Mouse (Mus musculus) intestine, embryonic 16.5 days (tissue): ENCODE results near the gene Cdc42ep3. TPM values are rescaled to one million over a fixed set of nuclear protein-coding genes. Genes with fewer than 3 reads are reported as not detected.

ENCODE experiments used
- ATAC-seq: fragments of 200-750 bp; cut with Nextera tagmentation; 2 replicates; pipeline ENCODE4 v1.8.0; 2017; ENCODE audit warnings: moderate TSS enrichment, moderate library complexity
- H3K27ac ChIP-seq: fragments of 300-500 bp; sonication (generic); 2 replicates; pipeline ENCODE4 v1.5.1; 2014; ENCODE audit warnings: mild to moderate bottlenecking, low read length
- H3K27me3 ChIP-seq: fragments of 300-500 bp; sonication (generic); replicated peaks from 2 replicates; pipeline ENCODE4 v1.6.1; 2014; ENCODE audit warnings: low read length, control low read depth, mixed read lengths; ENCODE audit not compliant: control insufficient read depth, insufficient read depth
- H3K36me3 ChIP-seq: fragments of 300-500 bp; sonication (generic); 2 replicates; pipeline ENCODE4 v1.6.1; 2014; ENCODE audit warnings: low read length, control low read depth; ENCODE audit not compliant: control insufficient read depth, insufficient read depth
- H3K4me1 ChIP-seq: fragments of 300-500 bp; sonication (generic); 2 replicates; pipeline ENCODE4 v1.6.1; 2014; ENCODE audit warnings: low read length, control low read depth, mixed read lengths; ENCODE audit not compliant: control insufficient read depth, insufficient read depth
- H3K4me2 ChIP-seq: fragments of 300-500 bp; sonication (generic); 2 replicates; pipeline ENCODE4 v1.6.1; 2014; ENCODE audit warnings: low read depth, low read length, control low read depth
- H3K4me3 ChIP-seq: fragments of 300-500 bp; sonication (generic); 2 replicates; pipeline ENCODE4 v1.5.1; 2014; ENCODE audit warnings: mild to moderate bottlenecking, low read length
- H3K9ac ChIP-seq: fragments of 300-500 bp; sonication (generic); 2 replicates; pipeline ENCODE4 v1.6.1; 2014; ENCODE audit warnings: low read depth, low read length
- H3K9me3 ChIP-seq: fragments of 300-500 bp; sonication (generic); 2 replicates; pipeline ENCODE4 v1.6.1; 2016; ENCODE audit warnings: low read length, control low read depth; ENCODE audit not compliant: control insufficient read depth
- WGBS: fragments of 180-500 bp; shearing (Covaris S2); extraction: QIAGEN DNeasy Blood & Tissue Kit; methylation state at CpG from one replicate; pipeline ENCODE4 v1.1.7; 2014; 5-methylcytosine and 5-hydroxymethylcytosine counted together
- polyA plus RNA-seq: library from polyadenylated mRNA; unstranded; fragments of >200 nt; fragmentation: Nextera tagmentation; extraction: Ambion mirVana; gene quantifications from 2 replicates; pipeline ENCODE4 v1.2.1, GENCODE M21; 2015

Cdc42ep3 gene
- polyA plus RNA-seq, 1 experiment from 2014 or later = 41.7 TPM

DNA sequence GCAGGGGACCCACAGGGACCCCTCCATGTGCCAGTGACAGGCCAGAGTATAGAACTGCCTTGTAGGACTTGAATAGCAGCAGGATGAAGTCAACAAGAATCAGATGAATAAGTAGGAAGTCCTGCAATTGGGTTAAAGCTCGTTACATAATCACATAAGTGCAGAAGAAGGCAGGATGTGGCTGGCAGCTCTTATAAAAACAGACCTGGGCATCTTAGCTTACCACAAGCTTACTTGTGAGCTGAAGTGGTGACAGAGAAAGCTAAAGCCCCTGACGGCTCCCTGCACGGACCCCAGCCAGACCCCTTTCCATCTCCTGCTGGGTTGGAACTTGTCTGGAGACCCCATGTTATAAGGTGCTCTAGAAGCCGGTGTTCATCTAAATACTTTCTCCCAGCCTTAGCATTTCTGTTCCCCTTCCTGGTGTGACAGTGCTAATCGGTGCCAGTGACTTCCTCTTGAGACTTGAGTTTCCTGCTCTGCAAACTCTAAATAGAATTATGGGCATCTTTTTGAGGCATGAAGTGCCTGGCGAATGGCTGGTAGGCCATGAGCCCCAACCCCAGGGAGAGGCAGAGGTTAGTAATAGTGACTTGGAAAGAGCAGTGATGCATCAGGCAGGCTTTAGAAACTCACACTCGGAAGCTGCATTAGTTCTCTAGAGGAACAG, 6.8 kb downstream of the Cdc42ep3 start:
- no peak overlapping the region for H3K27ac ChIP-seq
- H3K4me1 ChIP-seq = 0 out of 2 replicates have a peak, but pooled peaks cover 3% of the 10 kb centered on the region
- 83% methylated on average over 7 of the region's 7 CpGs for WGBS
- H3K9me3 ChIP-seq = no peaks in the 10 kb centered on the region
- no peaks in the 10 kb centered on the region for H3K36me3 ChIP-seq
- H3K9ac ChIP-seq = no peak overlapping the region
- H3K4me2 ChIP-seq = no peak overlapping the region
- no peaks in the 10 kb centered on the region for H3K27me3 ChIP-seq
- no peak overlapping the region for H3K4me3 ChIP-seq
- ATAC-seq = no peak

DNA sequence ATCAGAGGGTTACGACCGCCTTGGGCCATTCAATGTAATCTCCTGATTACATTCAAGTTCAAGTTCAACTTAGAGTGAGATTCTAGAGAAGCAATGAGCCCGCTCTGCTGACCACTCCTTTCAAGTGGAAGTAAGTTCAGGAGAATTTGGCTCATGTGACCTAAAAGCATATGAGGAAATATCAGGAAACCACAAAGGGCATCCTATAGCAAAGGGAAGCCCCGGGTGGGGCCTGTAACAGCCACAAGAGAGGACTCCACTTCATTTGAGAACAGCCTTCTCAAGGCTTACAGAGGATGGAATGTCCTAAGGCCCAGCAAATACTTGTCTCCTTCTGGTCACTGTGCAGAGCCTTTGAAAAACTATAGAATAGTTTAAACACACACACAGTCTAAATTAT, 7.6 kb downstream of the Cdc42ep3 start:
- 70% methylated on average over 4 of the region's 4 CpGs for WGBS

DNA sequence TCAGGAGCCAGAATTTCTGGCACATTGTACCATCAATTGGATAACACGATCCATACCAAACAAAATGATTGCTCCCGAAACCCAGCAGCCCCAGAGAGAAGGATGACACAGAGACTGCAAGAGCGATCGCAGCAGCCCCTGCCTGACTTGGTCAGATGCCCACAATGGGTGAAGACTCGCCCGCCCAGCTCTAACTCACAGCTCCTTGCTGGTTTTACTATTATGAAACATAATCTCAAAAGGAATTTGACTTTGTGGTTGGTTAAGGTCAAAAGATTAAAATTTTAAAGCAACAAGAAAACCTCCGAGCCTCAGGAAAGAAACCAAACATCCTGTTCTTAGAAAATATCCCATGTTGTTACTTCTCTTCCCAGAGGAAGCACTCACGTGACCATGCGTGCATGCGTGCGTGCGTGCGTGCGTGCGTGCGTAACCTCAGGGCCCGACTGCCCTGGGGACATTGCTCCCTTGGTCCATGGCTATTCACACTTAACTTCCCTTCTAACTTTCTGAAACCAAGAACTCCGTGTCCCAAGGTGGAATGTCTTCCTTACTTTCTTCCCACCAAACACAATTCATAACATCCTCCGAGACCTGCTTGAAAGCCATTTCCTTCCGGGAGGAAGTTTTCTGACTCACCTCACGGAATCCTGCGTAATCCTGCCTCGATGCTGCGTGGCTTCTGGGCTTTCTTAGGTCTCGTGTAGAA, 9.7 kb downstream of the Cdc42ep3 start:
- 90% methylated on average over 25 of the region's 25 CpGs for WGBS
- no peak for ATAC-seq

More for the DNA sequence above, 7.6 kb downstream of the Cdc42ep3 start:
- Histone ChIP-seq H3K4me3 (no peak overlapping the region), H3K27me3 (no peaks in the 10 kb centered on the region), H3K36me3 (no peaks in the 10 kb centered on the region), H3K9ac (no peak overlapping the region), H3K4me1 (0 out of 2 replicates have a peak, but pooled peaks cover 3% of the 10 kb centered on the region), H3K4me2 (no peak overlapping the region), H3K9me3 (no peaks in the 10 kb centered on the region), H3K27ac (no peak overlapping the region)
- ATAC-seq = no peak

DNA sequence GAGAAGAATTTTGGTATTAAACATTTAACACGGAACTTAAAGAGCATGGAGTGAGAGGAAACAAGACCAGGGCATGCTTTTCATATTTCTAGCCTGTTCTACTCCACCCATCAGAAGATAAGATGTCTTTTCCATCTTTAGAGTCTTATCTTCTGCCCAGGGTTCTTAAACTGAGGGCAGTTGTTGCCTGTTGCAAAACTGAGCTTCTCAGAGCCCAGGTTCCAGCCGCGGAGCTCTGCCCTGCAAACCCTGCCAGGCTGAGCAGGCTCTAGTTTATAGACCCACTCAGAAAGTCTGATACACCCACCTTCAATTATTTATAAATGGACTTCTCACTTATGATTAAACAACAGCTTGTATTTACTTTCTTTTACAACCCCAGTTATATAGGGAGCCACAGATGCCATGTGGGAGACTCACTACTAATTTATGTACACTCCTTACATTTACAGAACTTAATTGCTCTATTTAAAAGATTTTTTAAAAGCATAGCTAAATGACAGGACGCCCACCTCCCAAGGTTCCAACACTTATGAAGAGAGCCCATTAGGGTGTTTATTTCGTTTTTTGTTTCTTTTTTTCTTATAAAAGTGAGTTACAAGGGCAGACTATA, 11.5 kb downstream of the Cdc42ep3 start:
- no peaks in the 10 kb centered on the region for H3K36me3 ChIP-seq
- ATAC-seq = no peak
- H3K27me3 ChIP-seq = no peaks in the 10 kb centered on the region
- no peaks in the 10 kb centered on the region for H3K9me3 ChIP-seq
- H3K4me3 ChIP-seq = no peak overlapping the region
- H3K27ac ChIP-seq = no peak overlapping the region
- 0 out of 2 replicates have a peak, but pooled peaks cover under 1% of the 10 kb centered on the region for H3K4me1 ChIP-seq
- H3K9ac ChIP-seq = no peak overlapping the region
- 59% methylated on average over 5 of the region's 5 CpGs for WGBS
- no peak overlapping the region for H3K4me2 ChIP-seq

More for the DNA sequence above, 9.7 kb downstream of the Cdc42ep3 start:
- Histone ChIP-seq H3K4me2 (no peak overlapping the region), H3K9ac (no peak overlapping the region), H3K36me3 (no peaks in the 10 kb centered on the region), H3K4me3 (no peak overlapping the region), H3K27ac (no peak overlapping the region), H3K9me3 (no peaks in the 10 kb centered on the region), H3K4me1 (no peaks in the 10 kb centered on the region), H3K27me3 (no peaks in the 10 kb centered on the region)

DNA sequence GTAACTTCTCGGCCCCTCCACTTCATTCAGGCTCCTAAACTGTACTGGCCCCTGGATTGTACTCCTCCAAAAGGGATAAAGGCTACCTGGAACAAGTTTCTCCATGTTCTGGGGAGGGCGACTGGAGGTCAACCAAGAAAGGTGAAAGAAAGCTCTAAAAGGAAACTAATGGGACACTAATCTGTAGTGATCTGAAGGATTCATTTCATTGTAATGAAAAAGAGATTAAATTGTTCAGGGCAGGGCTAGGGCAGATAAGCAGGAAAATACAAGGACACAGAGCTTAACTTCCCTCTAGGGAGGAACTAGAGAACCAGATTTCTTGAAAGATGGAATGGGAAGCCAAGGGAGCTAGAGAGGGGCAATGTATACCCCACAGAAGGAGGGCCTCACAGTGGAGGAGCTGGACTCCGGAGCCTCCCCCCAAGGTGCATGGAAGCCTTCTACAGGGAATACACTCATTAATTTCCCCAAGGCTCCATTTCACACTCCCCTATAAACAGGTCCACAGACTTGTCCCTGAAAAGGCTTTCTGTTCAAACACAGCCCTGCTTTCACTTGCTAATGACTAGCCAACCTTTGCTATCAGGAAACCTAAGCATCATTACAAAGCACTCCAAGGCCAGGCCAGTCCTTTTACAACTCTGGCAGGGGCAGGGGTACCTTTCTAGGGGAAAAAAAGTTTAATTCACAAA, 12.1 kb downstream of the Cdc42ep3 start:
- 68% methylated on average over 3 of the region's 3 CpGs for WGBS
- Histone ChIP-seq H3K4me1 (0 out of 2 replicates have a peak, but pooled peaks cover 2% of the 10 kb centered on the region), H3K9me3 (no peaks in the 10 kb centered on the region), H3K9ac (no peak overlapping the region), H3K4me3 (no peak overlapping the region), H3K36me3 (no peaks in the 10 kb centered on the region), H3K27ac (no peak overlapping the region), H3K27me3 (no peaks in the 10 kb centered on the region), H3K4me2 (no peak overlapping the region)
- ATAC-seq = no peak

DNA sequence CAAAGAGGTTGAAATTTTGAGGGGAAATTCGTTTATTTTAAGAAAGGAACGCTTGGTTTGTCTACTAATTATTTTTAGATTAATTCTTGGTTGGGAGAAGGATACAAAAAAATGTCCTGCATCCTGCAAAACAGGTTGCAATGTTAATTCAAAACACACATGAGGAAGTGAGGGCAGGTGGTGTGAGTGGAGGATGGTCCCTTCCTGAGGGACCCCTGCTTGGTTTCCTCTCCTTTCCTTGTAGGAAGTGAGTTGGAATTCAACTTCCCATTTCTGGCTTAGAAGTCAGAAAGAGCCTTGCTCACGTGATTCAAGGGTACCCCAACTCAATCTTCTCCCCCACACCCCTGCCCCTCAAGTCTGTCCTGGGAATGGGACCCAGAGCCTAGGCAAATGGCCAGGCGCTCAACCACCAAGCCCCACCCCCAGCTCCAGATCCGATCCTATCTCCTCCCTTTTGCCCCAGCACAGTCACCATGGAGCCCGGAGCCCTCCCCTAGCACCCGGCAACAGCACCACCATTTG, 12.9 kb downstream of the Cdc42ep3 start:
- Histone ChIP-seq H3K27me3 (no peaks in the 10 kb centered on the region), H3K9me3 (no peaks in the 10 kb centered on the region), H3K9ac (no peak overlapping the region), H3K4me2 (no peak overlapping the region), H3K4me1 (0 out of 2 replicates have a peak, but pooled peaks cover 2% of the 10 kb centered on the region), H3K27ac (no peak overlapping the region), H3K4me3 (no peak overlapping the region), H3K36me3 (no peaks in the 10 kb centered on the region)
- WGBS = 74% methylated on average over 7 of the region's 7 CpGs
- ATAC-seq = no peak

DNA sequence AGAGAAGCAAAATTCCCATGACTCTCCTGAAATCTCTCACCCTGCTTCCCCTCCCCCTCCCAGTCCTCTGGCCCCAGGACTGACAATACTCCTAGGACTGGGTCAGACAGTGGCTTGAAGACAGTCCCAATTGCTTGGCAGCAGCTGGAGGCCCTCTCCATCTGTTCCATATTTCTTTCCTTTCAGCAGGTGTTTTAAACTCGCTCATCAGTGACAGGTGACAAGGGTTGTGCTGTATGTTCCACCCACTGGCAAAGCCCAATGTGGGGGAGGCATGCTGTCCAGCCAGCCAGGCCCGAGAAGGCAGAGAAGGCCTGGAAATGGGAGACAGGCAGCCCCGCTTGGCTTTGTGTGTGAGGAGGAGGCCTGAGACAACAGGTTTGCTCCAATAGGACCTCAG, 17.4 kb downstream of the Cdc42ep3 start:
- no peaks in the 10 kb centered on the region for H3K9me3 ChIP-seq
- 80% methylated on average over 3 of the region's 3 CpGs for WGBS
- H3K36me3 ChIP-seq = no peaks in the 10 kb centered on the region
- ATAC-seq = no peak
- no peak overlapping the region for H3K9ac ChIP-seq
- H3K27ac ChIP-seq = no peak overlapping the region
- no peak overlapping the region for H3K4me2 ChIP-seq
- 0 out of 2 replicates have a peak, but pooled peaks cover 2% of the 10 kb centered on the region for H3K4me1 ChIP-seq
- no peak overlapping the region for H3K4me3 ChIP-seq
- H3K27me3 ChIP-seq = no peaks in the 10 kb centered on the region

DNA sequence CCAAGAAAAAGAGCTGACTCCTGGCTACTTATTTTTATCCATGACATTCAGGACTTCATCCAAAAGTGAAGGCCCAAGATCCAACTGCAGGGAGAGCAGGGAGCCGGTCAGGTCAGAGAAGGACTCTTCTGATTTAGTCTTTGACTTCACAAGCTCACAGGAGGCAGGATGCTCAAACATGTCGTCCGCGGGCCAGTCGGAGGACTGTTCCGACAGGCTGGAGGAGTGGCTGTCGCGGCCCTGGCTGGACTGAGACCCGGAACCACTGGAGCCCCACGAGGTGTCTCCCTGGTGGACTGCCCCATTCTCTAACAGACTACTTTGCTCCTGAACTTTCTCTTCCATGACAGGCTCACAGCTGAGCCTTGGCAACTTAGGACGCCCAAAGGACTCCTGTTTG, 20.2 kb downstream of the Cdc42ep3 start:
- Histone ChIP-seq H3K9ac (no peak overlapping the region), H3K27me3 (no peaks in the 10 kb centered on the region), H3K4me2 (no peak overlapping the region), H3K4me3 (no peak overlapping the region), H3K36me3 (no peaks in the 10 kb centered on the region), H3K27ac (no peak overlapping the region), H3K4me1 (0 out of 2 replicates have a peak, but pooled peaks cover 2% of the 10 kb centered on the region), H3K9me3 (no peaks in the 10 kb centered on the region)
- 89% methylated on average over 11 of the region's 11 CpGs for whole genome bisulfite sequencing
- ATAC-seq = no peak

DNA sequence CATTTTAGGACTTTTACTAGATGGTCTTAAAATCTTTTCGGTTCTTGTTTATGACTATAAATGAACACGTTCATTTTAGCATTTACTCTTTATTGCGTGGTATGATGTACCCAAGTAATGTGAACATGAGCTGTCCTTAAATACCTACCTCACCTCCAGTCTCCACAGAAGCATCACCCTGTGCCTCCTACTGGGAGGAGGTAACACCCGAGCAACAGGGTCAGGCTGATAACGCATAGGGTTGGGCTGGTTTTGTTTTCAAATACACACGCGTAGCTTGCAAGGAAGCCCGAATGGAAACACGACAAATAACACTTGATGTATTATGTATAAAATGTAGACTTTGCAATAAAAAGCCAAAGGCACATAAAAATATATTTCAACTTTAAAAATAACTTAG, 21.2 kb downstream of the Cdc42ep3 start:
- Histone ChIP-seq H3K36me3 (no peaks in the 10 kb centered on the region), H3K4me1 (0 out of 2 replicates have a peak, but pooled peaks cover 2% of the 10 kb centered on the region), H3K9ac (no peak overlapping the region), H3K4me2 (no peak overlapping the region), H3K9me3 (no peaks in the 10 kb centered on the region), H3K27me3 (no peaks in the 10 kb centered on the region), H3K27ac (no peak overlapping the region), H3K4me3 (no peak overlapping the region)
- WGBS = 88% methylated on average over 9 of the region's 9 CpGs
- no peak for ATAC-seq
